15 mouse cellular contexts compared by ENCODE assay signal in the genomic region with DNA sequence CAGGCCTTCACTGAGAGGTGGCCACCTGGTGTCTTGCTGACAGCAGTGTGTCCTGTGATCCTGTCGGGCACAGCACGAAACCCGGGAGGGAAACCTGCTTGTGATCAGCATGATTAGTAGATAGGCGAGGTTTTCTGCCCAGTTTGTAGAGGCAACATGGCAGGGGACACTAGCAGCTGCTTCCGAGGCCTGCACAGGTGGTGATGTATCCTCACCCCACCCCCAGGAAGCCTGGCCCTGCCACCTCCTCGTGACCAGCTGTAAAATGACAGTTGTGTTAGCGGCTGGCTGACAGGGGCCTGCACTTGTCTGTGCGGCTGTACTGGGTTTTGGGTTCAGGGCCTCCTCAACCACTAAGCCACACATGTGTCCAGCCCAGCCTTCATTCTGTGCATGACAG. TPM values are rescaled to one million over a fixed set of nuclear protein-coding genes. Genes with fewer than 3 reads are reported as not detected.
A peak's percentile ranks its signal among the peaks of the same experiment; 100 is the strongest.
DNase-seq lines count a peak whose midpoint lies in the region; ATAC-seq and TF ChIP-seq lines count a peak whose summit lies in the region.
"Had no signal": no experiment of that assay in that cellular context is flagged by ENCODE, and none has a peak within 500 bp of the region (broad histone marks: within the 10 kb centered on the region; RNA-seq: fewer than 3 reads in every experiment).

No protein-coding gene starts in this region.

- no peaks in the 10 kb centered on the region for H3K9me3 ChIP-seq in kidney, postnatal 0 days (replicated peaks; ENCODE audit: low read length)
- H3K9me3 ChIP-seq in embryonic facial prominence, embryonic 13.5 days: no peaks in the 10 kb centered on the region
- H3K9me3 ChIP-seq in neural tube, embryonic 15.5 days (replicated peaks): no peaks in the 10 kb centered on the region
- H3K9me3 ChIP-seq: forebrain, embryonic 13.5 days had no signal

- WGBS in kidney, postnatal 0 days: 77% methylated on average over 8 of the region's 8 CpGs
- WGBS in embryonic facial prominence, embryonic 13.5 days: 34% methylated on average over 8 of the region's 8 CpGs
- WGBS in neural tube, embryonic 15.5 days: 70% methylated on average over 8 of the region's 8 CpGs

- no peak for TF ChIP-seq CTCF in kidney, postnatal 0 days (IDR thresholded peaks at IDR 0.05; ENCODE audit: low read depth)

- no peak for ATAC-seq in kidney, postnatal 0 days (replicated peaks; ENCODE audit: low FRiP score, low read depth)
- ATAC-seq in embryonic facial prominence, embryonic 13.5 days (ENCODE audit: insufficient number of reproducible peaks, insufficient read depth, low FRiP score, low TSS enrichment, low read depth): no peak
- ATAC-seq in neural tube, embryonic 15.5 days (ENCODE audit: low FRiP score): no peak
- ATAC-seq: forebrain, embryonic 13.5 days; inflammation-experienced regulatory T-cells, adult 6 months had no signal

- H3K27me3 ChIP-seq in kidney, postnatal 0 days (ENCODE audit: insufficient read depth, low read length): no peaks in the 10 kb centered on the region
- no peaks in the 10 kb centered on the region for H3K27me3 ChIP-seq in embryonic facial prominence, embryonic 13.5 days
- H3K27me3 ChIP-seq in neural tube, embryonic 15.5 days (replicated peaks): no peaks in the 10 kb centered on the region

- peak overlapping the region; percentile 34 for H3K4me2 ChIP-seq in kidney, postnatal 0 days (ENCODE audit: low read length)
- peak overlapping the region; percentile 71 for H3K4me2 ChIP-seq in embryonic facial prominence, embryonic 13.5 days
- H3K4me2 ChIP-seq in neural tube, embryonic 15.5 days: 0 out of 2 replicates have a peak overlapping the region, but pooled peaks have one; percentile 15
- H3K4me2 ChIP-seq: forebrain, embryonic 13.5 days had no signal

- no peaks in the 10 kb centered on the region for H3K36me3 ChIP-seq in kidney, postnatal 0 days (ENCODE audit: insufficient read depth, low read length)
- H3K36me3 ChIP-seq in embryonic facial prominence, embryonic 13.5 days: no peaks in the 10 kb centered on the region
- no peaks in the 10 kb centered on the region for H3K36me3 ChIP-seq in neural tube, embryonic 15.5 days

- H3K27ac ChIP-seq in kidney, postnatal 0 days: no peak overlapping the region
- H3K27ac ChIP-seq in embryonic facial prominence, embryonic 13.5 days: no peak overlapping the region
- no peak overlapping the region for H3K27ac ChIP-seq in neural tube, embryonic 15.5 days (replicated peaks)
- H3K27ac ChIP-seq: forebrain, embryonic 13.5 days had no signal

- H3K9ac ChIP-seq in kidney, postnatal 0 days (ENCODE audit: low read depth, low read length): no peak overlapping the region
- H3K9ac ChIP-seq in embryonic facial prominence, embryonic 13.5 days: peak overlapping the region; percentile 66
- no peak overlapping the region for H3K9ac ChIP-seq in neural tube, embryonic 15.5 days (replicated peaks)
- H3K9ac ChIP-seq: forebrain, embryonic 13.5 days had no signal

- DNase-seq in adrenal gland, adult 2 months: peak; percentile 25
- DNase-seq in adrenal gland, postnatal 25 days: no peak
- no peak for DNase-seq in kidney, postnatal 0 days (ENCODE audit: low spot score)
- no peak for DNase-seq in kidney, adult 18-20 months
- no peak for DNase-seq in adrenal gland, postnatal 4 days (ENCODE audit: low spot score in 2 of 2)
- no peak for DNase-seq in urinary bladder, postnatal 10 days (ENCODE audit: low spot score)
- DNase-seq: adrenal gland, adult 8-10 months; cerebellum, postnatal 14 days; gastrocnemius, postnatal 36 days; layer of hippocampus, postnatal 36 days; right cerebral cortex, postnatal 4 days had no signal

- no peak overlapping the region for H3K4me3 ChIP-seq in kidney, postnatal 0 days (replicated peaks; ENCODE audit: low read depth, low read length)
- H3K4me3 ChIP-seq in embryonic facial prominence, embryonic 13.5 days: peak overlapping the region; percentile 42
- no peak overlapping the region for H3K4me3 ChIP-seq in neural tube, embryonic 15.5 days (replicated peaks)
- H3K4me3 ChIP-seq: forebrain, embryonic 13.5 days had no signal

- peaks cover 15% of the 10 kb centered on the region for H3K4me1 ChIP-seq in kidney, postnatal 0 days (replicated peaks; ENCODE audit: insufficient read depth, low read length)
- H3K4me1 ChIP-seq in embryonic facial prominence, embryonic 13.5 days: peaks cover 59% of the 10 kb centered on the region
- peaks cover 29% of the 10 kb centered on the region for H3K4me1 ChIP-seq in neural tube, embryonic 15.5 days

RNA-seq across cellular contexts. Expression of a gene that starts 34.4 kb away (rescaled TPM):
- 100 to 1,000 TPM; 143 to 149 TPM for total RNA-seq in adrenal gland, adult 2 months (2021)
- 46.5 and 53.7 TPM in 2 replicates for polyA plus RNA-seq in adrenal gland, adult 2 months (2012; rRNA removed)
- total RNA-seq in adrenal gland, postnatal 25 days (2021): 122 and 148 TPM in 2 replicates
- 71.2 and 78.6 TPM in 2 replicates for polyA plus RNA-seq in kidney, postnatal 0 days (2015; fragmentation: Nextera tagmentation; extraction: Ambion mirVana)
- polyA plus RNA-seq in embryonic facial prominence, embryonic 13.5 days (2015; fragmentation: Nextera tagmentation; extraction: Ambion mirVana): 186 and 202 TPM in 2 replicates
- polyA plus RNA-seq in neural tube, embryonic 15.5 days (2015; fragmentation: Nextera tagmentation; extraction: Ambion mirVana): 92.2 and 119 TPM in 2 replicates
- 100 to 1,000 TPM; 158 to 171 TPM for total RNA-seq in adrenal gland, postnatal 4 days (2021)

Comparison
In these comparisons a context has a peak if more than half of its experiments do, and no peak if none do; other contexts are left out.
1. H3K4me2 ChIP-seq: peak in every context shown above with its lines; median percentile 71 in embryonic facial prominence, embryonic 13.5 days; 34 in kidney, postnatal 0 days; 15 in neural tube, embryonic 15.5 days.